10 mouse cellular contexts compared by ENCODE assay signal in genomic region chr16:16225828-16226227, GRCm38 (mm10). TPM values are rescaled to one million over a fixed set of nuclear protein-coding genes. Genes with fewer than 3 reads are reported as not detected.
DNase-seq lines count a peak whose midpoint lies in the region; ATAC-seq and TF ChIP-seq lines count a peak whose summit lies in the region.
"Had no signal": no experiment of that assay in that cellular context is flagged by ENCODE, and none has a peak within 500 bp of the region (broad histone marks: within the 10 kb centered on the region; RNA-seq: fewer than 3 reads in every experiment).

No protein-coding gene starts in this region.

- H3K9me3 ChIP-seq in heart, embryonic 13.5 days: no peaks in the 10 kb centered on the region
- no peaks in the 10 kb centered on the region for H3K9me3 ChIP-seq in ES-E14 (ENCODE audit: control insufficient read depth, insufficient read depth, low read depth, low read length)
- H3K9me3 ChIP-seq in lung, postnatal 0 days (ENCODE audit: low read length): no peaks in the 10 kb centered on the region
- H3K9me3 ChIP-seq in intestine, postnatal 0 days (ENCODE audit: control insufficient read depth): no peaks in the 10 kb centered on the region
- H3K9me3 ChIP-seq: liver, embryonic 13.5 days; midbrain, embryonic 12.5 days had no signal

- no peak overlapping the region for H3K9ac ChIP-seq in heart, embryonic 13.5 days
- peak overlapping the region; percentile 62 for H3K9ac ChIP-seq in ES-E14 (ENCODE audit: insufficient read depth, low read depth, low read length, poor library complexity, severe bottlenecking)
- no peak overlapping the region for H3K9ac ChIP-seq in lung, postnatal 0 days (replicated peaks; ENCODE audit: low read depth)
- no peak overlapping the region for H3K9ac ChIP-seq in intestine, postnatal 0 days (ENCODE audit: low read depth, low read length)
- H3K9ac ChIP-seq: liver, embryonic 13.5 days; midbrain, embryonic 12.5 days had no signal

- H3K4me1 ChIP-seq in heart, embryonic 13.5 days: peaks cover 69% of the 10 kb centered on the region
- H3K4me1 ChIP-seq in ES-E14 (ENCODE audit: control insufficient read depth in 2 of 2, insufficient read depth in 2 of 2, low read length in 2 of 2, poor library complexity in 1 of 2): peaks cover 0 to 6% of the 10 kb centered on the region in 2 experiments; a peak in 3 of 4 replicates
- no peaks in the 10 kb centered on the region for H3K4me1 ChIP-seq in lung, postnatal 0 days (ENCODE audit: insufficient read depth, low read depth, low read length)
- H3K4me1 ChIP-seq in intestine, postnatal 0 days (replicated peaks; ENCODE audit: control insufficient read depth, insufficient read depth, low read length): no peaks in the 10 kb centered on the region

- no peak for TF ChIP-seq EP300 in lung, postnatal 0 days (IDR thresholded peaks at IDR 0.05)

- intact Hi-C loops in heart, postnatal 10 days (cut with DNase I): no loop called here

- H3K36me3 ChIP-seq in heart, embryonic 13.5 days: peaks cover 43% of the 10 kb centered on the region
- peaks cover 2% of the 10 kb centered on the region; the same call in 1 of the 2 replicates for H3K36me3 ChIP-seq in ES-E14 (ENCODE audit: control insufficient read depth, insufficient read depth, low read length, poor library complexity, severe bottlenecking)
- no peaks in the 10 kb centered on the region for H3K36me3 ChIP-seq in lung, postnatal 0 days (ENCODE audit: insufficient read depth, low read length)
- peaks cover 9% of the 10 kb centered on the region for H3K36me3 ChIP-seq in intestine, postnatal 0 days (ENCODE audit: control insufficient read depth, insufficient read depth)
- H3K36me3 ChIP-seq: liver, embryonic 13.5 days; midbrain, embryonic 12.5 days had no signal

- H3K27me3 ChIP-seq in heart, embryonic 13.5 days (replicated peaks): no peaks in the 10 kb centered on the region
- H3K27me3 ChIP-seq in lung, postnatal 0 days (replicated peaks; ENCODE audit: insufficient read depth, low read length): no peaks in the 10 kb centered on the region
- H3K27me3 ChIP-seq in intestine, postnatal 0 days (replicated peaks; ENCODE audit: control insufficient read depth, insufficient read depth, low read length): no peaks in the 10 kb centered on the region
- H3K27me3 ChIP-seq: liver, embryonic 13.5 days; midbrain, embryonic 12.5 days had no signal

- DNase-seq in heart, postnatal 10 days: no peak
- no peak for DNase-seq in ES-E14 (ENCODE audit: low read depth, low spot score)
- peak; percentile 4 for DNase-seq in cerebellum, adult 9-11 months
- DNase-seq in layer of hippocampus, adult 2 months (ENCODE audit: low spot score in 2 of 2): peak; percentile 37 to 51
- DNase-seq in lung, postnatal 0 days (ENCODE audit: low spot score): no peak
- DNase-seq: gastrocnemius, postnatal 14 days; liver, embryonic 13.5 days had no signal

- WGBS in heart, embryonic 13.5 days: 92% methylated on average over 22 of the region's 22 CpGs
- WGBS in lung, postnatal 0 days: 91% methylated on average over 22 of the region's 22 CpGs
- WGBS in intestine, postnatal 0 days: 95% methylated on average over 22 of the region's 22 CpGs

- no peak overlapping the region for H3K4me2 ChIP-seq in heart, embryonic 13.5 days
- no peak overlapping the region for H3K4me2 ChIP-seq in lung, postnatal 0 days (replicated peaks; ENCODE audit: low read depth, low read length)
- no peak overlapping the region for H3K4me2 ChIP-seq in intestine, postnatal 0 days (replicated peaks; ENCODE audit: low read depth)
- H3K4me2 ChIP-seq: liver, embryonic 13.5 days; midbrain, embryonic 12.5 days had no signal

- H3K4me3 ChIP-seq in heart, embryonic 13.5 days: no peak overlapping the region
- peak overlapping the region; percentile 53 to 59 for H3K4me3 ChIP-seq in ES-E14 (ENCODE audit: insufficient read depth in 1 of 2, low read depth in 1 of 2, low read length in 2 of 2, poor library complexity in 1 of 2, severe bottlenecking in 1 of 2)
- peak overlapping the region; percentile 13; the same call in 1 of the 2 replicates for H3K4me3 ChIP-seq in layer of hippocampus, adult 2 months
- H3K4me3 ChIP-seq in lung, postnatal 0 days (ENCODE audit: low read depth, low read length): no peak overlapping the region
- no peak overlapping the region for H3K4me3 ChIP-seq in intestine, postnatal 0 days (ENCODE audit: low read depth, low read length)
- H3K4me3 ChIP-seq: liver, embryonic 13.5 days; midbrain, embryonic 12.5 days had no signal

- in situ Hi-C loops in ES-E14 (cut with MboI; ENCODE audit: low sequenced_read_pairs in 2 of 2, unreplicated experiment in 2 of 2): no loop called here

- no peak for ATAC-seq in heart, embryonic 13.5 days (ENCODE audit: extremely low read depth, insufficient number of reproducible peaks, low FRiP score, low TSS enrichment)
- ATAC-seq in lung, postnatal 0 days: no peak
- no peak for ATAC-seq in intestine, postnatal 0 days

- TF ChIP-seq CTCF in layer of hippocampus, adult 2 months (conservative IDR thresholded peaks at IDR 0.05): no peak
- TF ChIP-seq CTCF in lung, postnatal 0 days (IDR thresholded peaks at IDR 0.05): no peak
- no peak for TF ChIP-seq CTCF in intestine, postnatal 0 days (IDR thresholded peaks at IDR 0.05; ENCODE audit: low read depth)

- H3K27ac ChIP-seq in heart, embryonic 13.5 days (replicated peaks): peak overlapping the region; percentile 56
- no peak overlapping the region for H3K27ac ChIP-seq in ES-E14 (ENCODE audit: insufficient read depth, low read depth, low read length, poor library complexity, severe bottlenecking)
- H3K27ac ChIP-seq in layer of hippocampus, adult 2 months: peak overlapping the region; percentile 65; the same call in 1 of the 2 replicates
- H3K27ac ChIP-seq in lung, postnatal 0 days (ENCODE audit: low read length): no peak overlapping the region
- no peak overlapping the region for H3K27ac ChIP-seq in intestine, postnatal 0 days (ENCODE audit: low read depth, low read length)
- H3K27ac ChIP-seq: liver, embryonic 13.5 days; midbrain, embryonic 12.5 days had no signal

TF ChIP-seq in ES-E14, 5 proteins besides CTCF, POLR2A, EP300 and RAD21:
- TF ChIP-seq MAFK (IDR thresholded peaks at IDR 0.05; ENCODE audit: insufficient read depth, low read depth, low read length) (no peak), CHD2 (IDR thresholded peaks at IDR 0.05; ENCODE audit: low read depth, low read length) (no peak), HCFC1 (IDR thresholded peaks at IDR 0.05; ENCODE audit: borderline replicate concordance, insufficient read depth, low read length) (no peak), ZC3H11A (IDR thresholded peaks at IDR 0.05; ENCODE audit: borderline replicate concordance, low read depth, low read length) (no peak), ZNF384 (IDR thresholded peaks at IDR 0.05; ENCODE audit: low read depth, low read length) (no peak)

RNA-seq across cellular contexts. Expression of gene Pkp2, which starts 12.7 kb away (rescaled TPM):
- 108 and 111 TPM in 2 replicates for polyA plus RNA-seq in heart, embryonic 13.5 days (2015; fragmentation: Nextera tagmentation; extraction: Ambion mirVana)
- 100 to 1,000 TPM; 118 to 162 TPM for total RNA-seq in heart, postnatal 10 days (2021)
- total RNA-seq in ES-E14 (2012; rRNA removed): 55.8 and 57.7 TPM in 2 replicates
- total RNA-seq in layer of hippocampus, adult 2 months (2021): 10 to 100 TPM; 48.9 to 56.3 TPM
- 28.9 and 30.9 TPM in 2 replicates for polyA plus RNA-seq in lung, postnatal 0 days (2015; fragmentation: Nextera tagmentation; extraction: Ambion mirVana)
- polyA plus RNA-seq in intestine, postnatal 0 days (2015; fragmentation: Nextera tagmentation; extraction: Ambion mirVana): 14.9 and 15.5 TPM in 2 replicates

Comparison
In these comparisons a context has a peak if more than half of its experiments do, and no peak if none do; other contexts are left out.
1. H3K27ac ChIP-seq: peak in heart, embryonic 13.5 days (single experiment) and layer of hippocampus, adult 2 months (single experiment); none in ES-E14 (single experiment), lung, postnatal 0 days (single experiment) and intestine, postnatal 0 days (single experiment).
2. H3K4me3 ChIP-seq: peak in ES-E14 (2 of 2) and layer of hippocampus, adult 2 months (single experiment); none in heart, embryonic 13.5 days (single experiment), lung, postnatal 0 days (single experiment) and intestine, postnatal 0 days (single experiment).
3. DNase-seq: peak in cerebellum, adult 9-11 months (single experiment) and layer of hippocampus, adult 2 months (2 of 2); none in heart, postnatal 10 days (0 of 2), ES-E14 (single experiment) and lung, postnatal 0 days (single experiment).